Mouse (Mus musculus) midbrain, embryonic 14.5 days (tissue): ENCODE measurements around the gene Lsg1. TPM values are rescaled to one million over a fixed set of nuclear protein-coding genes. Genes with fewer than 3 reads are reported as not detected.

ENCODE experiments used
- ATAC-seq: fragments of 200-750 bp; cut with Nextera tagmentation; 2 replicates; pipeline ENCODE4 v1.8.0; 2017; ENCODE audit warnings: moderate number of reproducible peaks, moderate library complexity; ENCODE audit not compliant: low FRiP score, low TSS enrichment
- DNase-seq: peaks from one replicate; pipeline ENCODE4 v3.0.0-alpha.2; 2015
- H3K27ac ChIP-seq: fragments of 300-500 bp; sonication (generic); replicated peaks from 2 replicates; pipeline ENCODE4 v1.5.1; 2014; ENCODE audit warnings: mild to moderate bottlenecking, low read depth, low read length, moderate library complexity
- H3K27me3 ChIP-seq: fragments of 300-500 bp; sonication (generic); 2 replicates; pipeline ENCODE4 v1.6.1; 2014; ENCODE audit warnings: low read length, control low read depth, mixed read lengths; ENCODE audit not compliant: control insufficient read depth, insufficient read depth
- H3K36me3 ChIP-seq: fragments of 300-500 bp; sonication (generic); 2 replicates; pipeline ENCODE4 v1.6.1; 2014; ENCODE audit warnings: low read length, control low read depth; ENCODE audit not compliant: control insufficient read depth, insufficient read depth
- H3K4me1 ChIP-seq: fragments of 300-500 bp; sonication (generic); 2 replicates; pipeline ENCODE4 v1.6.1; 2014; ENCODE audit warnings: mild to moderate bottlenecking, antibody characterized with exemption, low read length, control low read depth; ENCODE audit not compliant: control insufficient read depth, insufficient read depth
- H3K4me2 ChIP-seq: fragments of 300-500 bp; sonication (generic); 2 replicates; pipeline ENCODE4 v1.6.1; 2014; ENCODE audit warnings: mild to moderate bottlenecking, low read length, moderate library complexity
- H3K4me3 ChIP-seq: fragments of 300-500 bp; sonication (generic); replicated peaks from 2 replicates; pipeline ENCODE4 v1.5.1; 2014; ENCODE audit warnings: low read depth, low read length
- H3K9ac ChIP-seq: fragments of 300-500 bp; sonication (generic); replicated peaks from 2 replicates; pipeline ENCODE4 v1.6.1; 2014; ENCODE audit warnings: mild to moderate bottlenecking, low read length, moderate library complexity
- H3K9me3 ChIP-seq: fragments of 300-500 bp; sonication (generic); 2 replicates; pipeline ENCODE4 v1.6.1; 2016; ENCODE audit warnings: low read length, control low read depth, mixed read lengths; ENCODE audit not compliant: control insufficient read depth
- WGBS: fragments of 180-500 bp; shearing (Covaris S2); extraction: QIAGEN DNeasy Blood & Tissue Kit; methylation state at CpG from one replicate; pipeline ENCODE4 v1.1.7; 2014; 5-methylcytosine and 5-hydroxymethylcytosine counted together
- polyA plus RNA-seq: library from polyadenylated mRNA; unstranded; fragments of >200 nt; fragmentation: Nextera tagmentation; extraction: Ambion mirVana; gene quantifications from 2 replicates; pipeline ENCODE4 v1.2.1, GENCODE M21; 2014

The Lsg1 gene
- polyA plus RNA-seq, 1 experiment from 2014 or later, result 55.0 TPM

DNA sequence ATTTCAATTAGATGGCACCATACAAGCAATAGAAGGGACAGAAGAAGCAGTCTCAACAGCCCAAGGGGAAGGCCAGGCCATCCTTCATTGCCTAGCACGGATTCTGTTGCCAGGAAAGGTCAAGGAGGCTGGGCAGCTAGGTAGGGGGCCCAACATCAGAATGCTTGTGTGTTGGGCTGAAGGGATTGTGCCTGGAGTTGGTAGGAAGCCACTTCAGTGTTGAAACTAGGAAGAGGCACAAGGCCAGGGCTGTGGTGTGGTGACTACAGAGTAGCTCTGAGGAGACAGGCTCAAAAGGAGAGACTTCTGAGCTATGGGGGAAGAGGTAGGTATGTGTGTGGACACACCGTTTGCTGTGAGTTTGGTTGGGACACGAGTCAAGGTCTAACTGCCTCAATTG lies 8.0 kb upstream of the Lsg1 start:
- WGBS, result 46% methylated on average over 3 of the region's 3 CpGs

DNA sequence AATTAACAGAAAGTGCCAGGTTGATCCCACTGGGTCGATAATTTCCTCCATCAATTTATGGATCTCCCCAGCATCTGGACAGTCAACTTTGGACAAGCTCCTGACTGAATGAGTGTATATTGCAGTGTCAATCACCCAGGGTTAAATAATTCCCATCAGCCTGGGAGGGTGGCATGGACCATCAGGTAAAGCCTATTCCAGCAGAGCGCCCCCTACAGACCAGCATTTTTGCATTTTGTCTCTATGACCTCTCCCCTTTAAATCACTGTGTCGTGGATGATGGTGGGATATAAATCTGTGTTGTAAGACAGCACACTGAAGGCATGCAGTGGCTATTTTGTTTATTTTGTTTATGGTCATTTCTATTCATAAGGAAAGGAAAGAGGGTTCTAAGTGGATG lies 4.6 kb upstream of the Lsg1 start:
- H3K9ac ChIP-seq, result no peak overlapping the region
- H3K4me2 ChIP-seq, result no peak overlapping the region
- no peak for DNase-seq
- no peak for ATAC-seq
- H3K27me3 ChIP-seq, result no peaks in the 10 kb centered on the region; the same call in 1 of the 2 replicates
- no peak overlapping the region for H3K4me3 ChIP-seq
- WGBS, result 41% methylated on average over 3 of the region's 3 CpGs
- H3K36me3 ChIP-seq, result no peaks in the 10 kb centered on the region
- no peaks in the 10 kb centered on the region for H3K9me3 ChIP-seq
- H3K27ac ChIP-seq, result no peak overlapping the region
- no peaks in the 10 kb centered on the region for H3K4me1 ChIP-seq

More for the DNA sequence above, 8.0 kb upstream of the Lsg1 start:
- Histone ChIP-seq H3K4me3 (no peak overlapping the region), H3K36me3 (no peaks in the 10 kb centered on the region), H3K4me1 (peaks cover 10% of the 10 kb centered on the region), H3K27ac (no peak overlapping the region), H3K4me2 (no peak overlapping the region), H3K9me3 (no peaks in the 10 kb centered on the region), H3K27me3 (no peaks in the 10 kb centered on the region; the same call in 1 of the 2 replicates), H3K9ac (no peak overlapping the region)
- ATAC-seq, result no peak
- DNase-seq, result no peak

DNA sequence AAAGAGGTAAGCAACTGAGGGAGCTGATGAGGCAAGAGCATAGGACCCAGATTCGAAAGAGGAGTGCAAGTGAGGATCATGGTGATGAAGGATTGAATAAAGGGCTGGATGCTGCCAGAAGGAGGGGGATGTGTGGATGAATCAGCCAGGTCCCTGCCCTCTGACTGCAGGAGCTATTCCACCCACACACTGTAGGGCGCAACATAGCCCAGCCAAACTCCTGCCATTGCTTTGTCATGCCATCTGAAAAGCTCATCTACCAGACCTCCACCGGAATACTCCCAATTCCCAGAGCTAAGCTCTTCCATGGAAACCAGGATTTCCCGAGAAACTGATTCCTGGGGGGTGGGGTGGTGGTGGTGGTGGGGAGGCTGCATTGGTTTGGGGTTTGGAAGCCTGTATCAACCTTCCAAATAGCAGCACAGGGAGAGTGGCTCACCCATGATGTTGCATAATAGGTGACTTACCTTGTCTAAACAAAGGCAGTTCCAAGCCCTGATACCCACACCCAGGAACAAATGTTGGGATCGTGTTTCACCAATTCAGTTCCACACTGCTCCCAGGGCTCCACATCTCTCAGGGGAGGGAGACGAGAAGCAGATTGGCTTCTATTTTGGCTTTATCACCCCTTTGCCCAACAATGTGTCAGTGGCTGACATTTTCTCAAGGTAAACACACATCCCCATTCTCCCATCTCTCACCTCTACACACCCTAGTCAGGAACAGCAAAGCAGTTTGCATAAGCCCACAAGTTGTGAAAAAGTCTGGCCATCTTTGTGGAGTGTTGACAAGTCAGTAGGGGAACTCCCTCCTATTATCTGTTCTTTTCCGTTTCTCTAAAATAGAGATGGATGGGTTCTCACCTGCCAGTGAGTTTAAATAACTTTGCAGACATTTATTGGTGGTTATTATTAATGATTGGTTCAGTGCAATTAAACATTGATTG lies 3.1 kb upstream of the Lsg1 start:
- H3K27ac ChIP-seq, result no peak overlapping the region
- no peak overlapping the region for H3K4me3 ChIP-seq
- no peaks in the 10 kb centered on the region for H3K9me3 ChIP-seq
- no peaks in the 10 kb centered on the region for H3K27me3 ChIP-seq
- DNase-seq (no peak), ATAC-seq (no peak)
- no peak overlapping the region for H3K9ac ChIP-seq
- no peaks in the 10 kb centered on the region; the same call in 1 of the 2 replicates for H3K36me3 ChIP-seq
- H3K4me2 ChIP-seq, result no peak overlapping the region
- WGBS, result 52% methylated on average over 7 of the region's 7 CpGs
- peaks cover 8% of the 10 kb centered on the region for H3K4me1 ChIP-seq

DNA sequence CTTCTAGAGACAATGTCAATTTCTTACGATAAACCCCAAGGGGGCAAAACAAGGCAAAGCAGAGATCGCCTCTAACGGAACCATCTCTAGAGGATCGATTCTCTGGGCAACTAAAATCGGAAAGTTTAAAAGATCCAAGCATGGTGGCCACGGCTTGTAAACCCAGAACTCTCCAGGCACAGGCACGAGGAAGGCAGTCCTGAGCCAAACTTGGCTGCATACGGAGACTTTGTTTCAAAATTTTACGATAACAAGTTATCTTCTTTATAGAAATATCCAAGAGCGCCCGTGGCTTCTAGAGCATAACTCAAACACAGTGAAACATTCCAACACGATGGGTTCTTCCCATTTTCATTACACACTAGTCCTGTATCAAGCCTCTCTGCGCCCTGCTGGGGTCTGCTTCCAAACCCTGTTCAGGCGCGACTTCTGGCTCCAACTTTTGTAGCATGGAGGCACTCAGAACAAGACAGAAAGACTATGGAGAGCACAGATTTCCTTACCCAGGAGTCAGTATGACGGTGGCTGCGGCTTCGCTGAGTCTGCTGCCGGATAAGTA lies 378 bp downstream of the Lsg1 start:
- H3K36me3 ChIP-seq, result peaks cover 33% of the 10 kb centered on the region
- peak overlapping the region; percentile 73; the same call in 1 of the 2 replicates for H3K27ac ChIP-seq
- ATAC-seq, result no peak
- no peaks in the 10 kb centered on the region for H3K27me3 ChIP-seq
- H3K4me1 ChIP-seq, result peaks cover 8% of the 10 kb centered on the region
- H3K9ac ChIP-seq, result peak overlapping the region; percentile 62
- peak overlapping the region; percentile 93 for H3K4me2 ChIP-seq
- DNase-seq, result no peak
- no peaks in the 10 kb centered on the region for H3K9me3 ChIP-seq
- H3K4me3 ChIP-seq, result peak overlapping the region; percentile 92
- 4% methylated on average over 19 of the region's 19 CpGs for WGBS

DNA sequence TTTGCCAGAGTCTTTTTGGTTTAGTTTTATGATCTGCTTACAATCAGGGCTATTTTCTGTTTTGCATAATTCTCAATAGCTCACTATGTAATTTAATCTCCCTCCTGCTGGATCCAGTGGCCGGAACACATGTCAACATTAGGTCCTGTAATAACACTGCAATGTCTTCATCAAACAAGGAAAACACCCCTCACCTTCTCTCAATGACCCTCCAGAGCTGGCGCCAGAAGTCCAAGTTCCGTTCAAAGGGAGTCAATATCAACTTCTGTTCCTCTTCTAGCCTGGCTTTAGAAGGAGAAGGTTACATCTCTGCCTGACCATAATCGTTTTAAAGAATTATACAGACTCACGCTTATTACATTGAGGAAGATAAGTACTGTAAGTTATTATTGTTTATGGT lies 6.6 kb downstream of the Lsg1 start:
- Histone ChIP-seq H3K36me3 (peaks cover 90% of the 10 kb centered on the region), H3K9me3 (no peaks in the 10 kb centered on the region), H3K9ac (no peak overlapping the region), H3K27me3 (no peaks in the 10 kb centered on the region), H3K27ac (no peak overlapping the region), H3K4me2 (no peak overlapping the region), H3K4me1 (no peaks in the 10 kb centered on the region), H3K4me3 (no peak overlapping the region)
- 92% methylated on average over 5 of the region's 5 CpGs for WGBS
- no peak for DNase-seq
- ATAC-seq, result no peak

DNA sequence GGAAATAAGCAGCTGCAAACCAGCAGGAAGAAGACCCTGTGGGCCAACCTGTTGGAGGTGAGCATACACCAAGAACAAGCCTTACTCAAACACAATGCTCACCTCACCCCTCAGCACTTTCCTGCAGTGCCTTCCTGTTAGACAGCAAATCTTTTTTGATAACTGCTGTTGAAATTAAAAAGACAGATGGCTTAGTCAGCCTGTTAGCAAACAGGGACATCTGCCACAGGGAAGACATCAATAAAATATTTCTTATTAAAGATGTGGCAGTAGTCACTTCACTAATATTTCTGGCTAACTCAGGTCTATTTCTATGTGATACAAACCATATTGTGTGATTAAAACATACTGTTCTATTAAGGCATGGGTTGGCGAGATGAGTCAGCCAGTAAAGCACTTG lies 11.0 kb downstream of the Lsg1 start:
- Histone ChIP-seq H3K4me3 (no peak overlapping the region), H3K27me3 (no peaks in the 10 kb centered on the region), H3K4me2 (no peak overlapping the region), H3K4me1 (no peaks in the 10 kb centered on the region), H3K9ac (no peak overlapping the region), H3K9me3 (no peaks in the 10 kb centered on the region), H3K36me3 (peaks cover 89% of the 10 kb centered on the region), H3K27ac (no peak overlapping the region)
- 92% methylated on average over 1 of the region's 1 CpGs for WGBS
- no peak for DNase-seq
- no peak for ATAC-seq

DNA sequence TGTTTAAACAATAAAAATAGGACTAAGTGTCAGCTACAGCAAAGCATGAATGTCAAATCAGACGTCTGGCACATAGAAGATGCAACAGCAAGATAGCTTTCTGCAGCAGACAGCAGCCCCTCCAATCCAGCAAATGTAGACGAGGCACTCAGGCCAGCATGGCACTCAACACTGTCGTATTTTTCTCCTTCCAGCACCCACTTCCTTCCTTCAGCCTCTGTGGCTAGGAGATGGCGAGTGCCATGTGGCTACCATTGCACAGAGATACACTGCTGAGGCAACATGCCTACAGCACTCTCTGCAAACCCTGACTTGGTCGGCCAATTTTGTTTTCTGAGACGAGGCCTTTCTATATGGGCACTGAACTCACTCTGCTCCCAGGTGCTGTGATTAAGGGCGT lies 11.6 kb downstream of the Lsg1 start:
- ATAC-seq (no peak), DNase-seq (no peak)
- H3K27ac ChIP-seq, result no peak overlapping the region
- H3K27me3 ChIP-seq, result no peaks in the 10 kb centered on the region
- 94% methylated on average over 7 of the region's 7 CpGs for WGBS
- no peak overlapping the region for H3K9ac ChIP-seq
- H3K4me3 ChIP-seq, result no peak overlapping the region
- peaks cover 89% of the 10 kb centered on the region for H3K36me3 ChIP-seq
- H3K9me3 ChIP-seq, result no peaks in the 10 kb centered on the region
- H3K4me1 ChIP-seq, result no peaks in the 10 kb centered on the region
- no peak overlapping the region for H3K4me2 ChIP-seq

DNA sequence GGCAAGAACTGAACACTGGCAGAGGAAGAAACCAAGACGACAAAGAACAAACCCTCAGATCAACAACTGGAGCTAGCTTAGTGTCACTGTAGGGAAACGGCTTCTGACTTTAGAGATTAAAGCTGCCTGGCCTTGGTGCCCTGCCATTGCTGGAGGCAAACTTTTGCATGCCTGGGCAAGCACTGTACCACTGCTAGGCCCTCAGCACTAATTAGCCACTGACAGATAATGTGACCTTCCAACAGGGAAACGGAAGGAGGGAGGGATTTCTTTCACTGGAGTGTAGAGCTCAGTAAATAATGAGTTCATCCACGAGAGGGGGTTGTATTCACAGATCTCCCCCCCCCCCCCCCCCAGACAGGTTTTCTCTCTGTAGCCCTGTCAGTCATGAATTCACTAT lies 15.2 kb downstream of the Lsg1 start:
- no peaks in the 10 kb centered on the region for H3K4me1 ChIP-seq
- H3K4me2 ChIP-seq, result no peak overlapping the region
- no peak for ATAC-seq
- H3K9me3 ChIP-seq, result no peaks in the 10 kb centered on the region
- H3K36me3 ChIP-seq, result peaks cover 91% of the 10 kb centered on the region
- no peak overlapping the region for H3K27ac ChIP-seq
- H3K4me3 ChIP-seq, result no peak overlapping the region
- H3K9ac ChIP-seq, result no peak overlapping the region
- H3K27me3 ChIP-seq, result no peaks in the 10 kb centered on the region
- WGBS, result 64% methylated on average over 4 of the region's 4 CpGs
- DNase-seq, result no peak

DNA sequence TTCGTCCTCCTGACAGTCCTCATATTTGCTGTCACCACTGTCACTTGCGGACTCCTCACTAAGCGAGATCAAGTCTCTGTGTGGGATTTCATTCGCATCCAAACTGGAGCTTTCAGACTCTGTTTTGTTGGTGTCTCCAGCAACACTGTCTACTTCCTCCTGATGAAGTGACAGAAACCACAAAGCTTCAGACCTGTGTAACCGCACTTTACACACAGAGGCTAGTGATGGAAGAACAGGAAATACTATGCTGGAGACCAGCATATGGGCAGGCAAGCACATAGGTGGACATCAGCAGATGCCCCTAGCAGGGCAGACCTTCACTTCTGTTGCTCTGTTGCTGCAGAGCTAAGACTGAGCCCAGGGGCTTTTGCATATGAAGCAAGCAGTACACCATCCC lies 16.0 kb downstream of the Lsg1 start:
- Histone ChIP-seq H3K4me3 (no peak overlapping the region), H3K9ac (no peak overlapping the region), H3K9me3 (no peaks in the 10 kb centered on the region), H3K27ac (no peak overlapping the region), H3K27me3 (no peaks in the 10 kb centered on the region), H3K4me1 (no peaks in the 10 kb centered on the region), H3K4me2 (no peak overlapping the region), H3K36me3 (peaks cover 91% of the 10 kb centered on the region)
- ATAC-seq, result no peak
- no peak for DNase-seq
- WGBS, result 98% methylated on average over 5 of the region's 5 CpGs
